8 mouse cellular contexts compared by ENCODE assay signal in genomic region chr10:105284171-105284570, GRCm38 (mm10).
DNase-seq lines count a peak whose midpoint lies in the region; ATAC-seq lines count a peak whose summit lies in the region.

No protein-coding gene starts in this region.

- DNase-seq in heart, adult 18-20 months, result peak; percentile 53 to 62
- DNase-seq in heart, embryonic 10.5 days (ENCODE audit: low spot score), result no peak
- peak; percentile 24 for DNase-seq in cerebellum, adult 9-11 months
- peak; percentile 22 for DNase-seq in ovary, adult 18-20 months (ENCODE audit: low spot score)
- no peak for DNase-seq in hindbrain, embryonic 10.5 days (ENCODE audit: low spot score)
- DNase-seq in retina, embryonic 14.5 days (ENCODE audit: low spot score), result no peak

- no peaks in the 10 kb centered on the region for H3K4me1 ChIP-seq in heart, embryonic 10.5 days
- peaks cover 11% of the 10 kb centered on the region for H3K4me1 ChIP-seq in kidney, embryonic 15.5 days
- H3K4me1 ChIP-seq in hindbrain, embryonic 10.5 days (replicated peaks), result no peaks in the 10 kb centered on the region

- WGBS in heart, embryonic 10.5 days, result 82% methylated on average over 6 of the region's 6 CpGs
- WGBS in kidney, embryonic 15.5 days, result 29% methylated on average over 6 of the region's 6 CpGs
- 86% methylated on average over 6 of the region's 6 CpGs for WGBS in hindbrain, embryonic 10.5 days

- ATAC-seq in kidney, embryonic 15.5 days (replicated peaks; ENCODE audit: low FRiP score), result peak; percentile 49; the same call in 1 of the 2 replicates
- no peak for ATAC-seq in activated CD4-positive, CD25-positive, alpha-beta regulatory T cell, adult 4 months

- H3K9me3 ChIP-seq in heart, embryonic 10.5 days, result no peaks in the 10 kb centered on the region
- no peaks in the 10 kb centered on the region for H3K9me3 ChIP-seq in kidney, embryonic 15.5 days (replicated peaks)
- H3K9me3 ChIP-seq in hindbrain, embryonic 10.5 days, result no peaks in the 10 kb centered on the region

- H3K4me3 ChIP-seq in heart, embryonic 10.5 days, result no peak overlapping the region
- no peak overlapping the region for H3K4me3 ChIP-seq in kidney, embryonic 15.5 days (replicated peaks)
- no peak overlapping the region for H3K4me3 ChIP-seq in hindbrain, embryonic 10.5 days

- H3K4me2 ChIP-seq in kidney, embryonic 15.5 days, result 0 out of 2 replicates have a peak overlapping the region, but pooled peaks have one; percentile 25

- H3K36me3 ChIP-seq in heart, embryonic 10.5 days, result no peaks in the 10 kb centered on the region
- H3K36me3 ChIP-seq in kidney, embryonic 15.5 days, result no peaks in the 10 kb centered on the region
- no peaks in the 10 kb centered on the region for H3K36me3 ChIP-seq in hindbrain, embryonic 10.5 days

- no peak overlapping the region for H3K27ac ChIP-seq in heart, embryonic 10.5 days
- H3K27ac ChIP-seq in kidney, embryonic 15.5 days, result peak overlapping the region; percentile 72
- no peak overlapping the region for H3K27ac ChIP-seq in hindbrain, embryonic 10.5 days

- H3K9ac ChIP-seq in kidney, embryonic 15.5 days, result no peak overlapping the region

- no peaks in the 10 kb centered on the region for H3K27me3 ChIP-seq in heart, embryonic 10.5 days (ENCODE audit: insufficient read depth, poor library complexity, severe bottlenecking)
- H3K27me3 ChIP-seq in kidney, embryonic 15.5 days, result no peaks in the 10 kb centered on the region
- H3K27me3 ChIP-seq in hindbrain, embryonic 10.5 days (ENCODE audit: insufficient read depth, poor library complexity, severe bottlenecking), result no peaks in the 10 kb centered on the region

Comparison
In these comparisons a context has a peak if more than half of its experiments do, and no peak if none do; other contexts are left out.
1. DNase-seq: peak in heart, adult 18-20 months (2 of 2), cerebellum, adult 9-11 months (single experiment) and ovary, adult 18-20 months (single experiment); none in heart, embryonic 10.5 days (single experiment), hindbrain, embryonic 10.5 days (single experiment) and retina, embryonic 14.5 days (single experiment).